Mouse (Mus musculus) mesoderm, embryonic 11.5 days (tissue): Measurements from ENCODE around the gene Pogk.
A peak's percentile ranks its signal among the peaks of the same experiment; 100 is the strongest.

ENCODE experiments used
- DNase-seq: peaks from one replicate; pipeline ENCODE4 v3.0.0-alpha.2; 2012; ENCODE audit warnings: low read depth, low spot score

Pogk gene

GRCm38 (mm10) chr1:166379630-166380231, 29.9 kb downstream of the Pogk start:
- peak; percentile 74 for DNase-seq

- peak; percentile 91 for DNase-seq
Observed at GRCm38 (mm10) chr1:166379013-166379629, 30.5 kb downstream of the Pogk start, which contains the start of gene Tada1. TSS of gene Tada1 (plus strand) at chr1:166379097.

DNA sequence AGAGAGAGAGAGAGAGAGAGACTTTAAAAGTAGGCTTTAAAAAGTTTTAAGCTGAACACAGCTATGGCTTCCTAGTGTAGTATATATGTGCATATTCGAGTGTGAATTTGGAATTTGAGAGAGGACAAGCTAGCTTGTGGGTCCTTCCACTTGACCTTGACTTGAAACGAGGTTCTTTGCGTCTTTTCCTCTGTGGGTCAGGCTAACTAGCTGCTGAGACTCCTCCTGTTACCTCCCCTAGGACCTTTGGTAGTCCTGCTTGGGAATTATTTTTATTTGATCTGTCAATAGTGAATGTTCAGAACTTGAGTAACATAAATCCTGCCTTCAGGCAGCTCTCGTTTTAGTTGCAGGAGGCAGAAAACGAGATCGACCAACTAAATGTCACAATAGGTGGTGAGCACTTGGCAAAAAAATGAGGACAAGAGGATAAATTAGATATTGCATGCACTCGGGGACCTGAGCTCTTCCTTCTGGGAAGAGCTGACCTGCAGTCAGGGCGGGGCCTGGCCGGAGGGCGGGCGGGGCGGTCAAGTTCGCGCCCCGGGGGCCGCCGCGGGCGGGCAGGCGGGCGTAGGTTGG, 31.1 kb downstream of the Pogk start:
- no peak for DNase-seq

GRCm38 (mm10) chr1:166377171-166377570, 32.5 kb downstream of the Pogk start:
- DNase-seq: no peak

- no peak for DNase-seq
Observed at GRCm38 (mm10) chr1:166363122-166363521, 46.5 kb downstream of the Pogk start.

- no peak for DNase-seq
Observed at GRCm38 (mm10) chr1:166362659-166363058, 47.0 kb downstream of the Pogk start.

DNA sequence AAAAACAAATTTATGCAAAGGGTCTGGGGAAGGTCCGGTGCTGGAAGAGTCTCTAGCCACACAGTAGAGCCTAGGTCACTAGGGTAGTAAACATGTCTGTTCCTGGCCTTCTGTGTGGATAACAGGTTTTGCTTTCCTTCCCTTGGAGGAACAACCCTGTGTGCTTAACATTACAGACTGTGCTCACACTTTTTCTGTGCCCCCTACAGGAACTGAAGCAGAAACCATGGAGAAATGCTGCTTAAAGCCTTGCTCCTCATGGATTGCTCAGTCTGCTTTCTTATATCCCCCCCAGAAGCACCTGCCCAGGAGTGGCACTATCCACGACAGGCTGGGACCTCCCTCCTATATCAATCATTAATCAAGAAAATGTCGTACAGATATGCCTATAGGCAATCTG, 47.8 kb downstream of the Pogk start:
- DNase-seq: no peak

DNA sequence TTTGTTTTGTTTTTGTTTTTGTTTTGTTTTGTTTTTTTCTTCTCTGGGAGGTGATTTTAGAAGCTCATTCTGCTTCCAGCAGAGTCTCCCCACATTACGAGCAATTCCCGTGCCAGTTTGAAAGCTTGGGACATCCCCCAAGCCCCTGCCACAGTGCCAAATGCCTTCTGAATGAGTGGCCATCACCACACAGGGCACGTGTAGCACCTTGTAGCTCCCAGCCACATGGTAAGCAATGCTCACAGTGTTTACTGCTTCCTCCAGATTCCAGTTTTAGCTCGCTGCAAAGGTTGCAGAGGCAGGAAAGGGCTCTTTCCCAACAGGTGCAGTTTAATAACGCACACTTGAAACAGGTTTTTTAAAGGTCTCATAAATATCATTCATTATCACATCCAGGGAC, 48.8 kb downstream of the Pogk start:
- no peak for DNase-seq

- peak; percentile 82 for DNase-seq
Observed at GRCm38 (mm10) chr1:166360157-166360855, 49.4 kb downstream of the Pogk start.

DNA sequence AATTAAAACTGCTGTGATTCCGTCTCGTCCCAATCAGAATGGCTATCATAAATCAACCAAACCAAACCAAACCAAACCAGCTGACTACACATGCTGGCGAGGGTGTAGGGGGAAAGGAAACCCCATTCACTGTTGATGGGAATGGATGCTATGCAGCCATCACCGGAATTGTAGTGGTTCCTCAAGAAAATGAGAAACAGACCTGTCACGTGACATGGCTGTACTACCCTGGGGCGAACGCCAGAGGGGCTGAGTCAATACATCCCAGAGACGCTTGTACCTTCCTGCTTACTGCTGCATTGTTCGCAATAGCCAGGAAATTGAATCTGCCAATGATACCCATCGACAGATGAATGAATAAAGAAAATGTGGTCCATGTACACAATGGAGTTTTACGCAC, 59.9 kb downstream of the Pogk start:
- DNase-seq: peak; percentile 71

DNA sequence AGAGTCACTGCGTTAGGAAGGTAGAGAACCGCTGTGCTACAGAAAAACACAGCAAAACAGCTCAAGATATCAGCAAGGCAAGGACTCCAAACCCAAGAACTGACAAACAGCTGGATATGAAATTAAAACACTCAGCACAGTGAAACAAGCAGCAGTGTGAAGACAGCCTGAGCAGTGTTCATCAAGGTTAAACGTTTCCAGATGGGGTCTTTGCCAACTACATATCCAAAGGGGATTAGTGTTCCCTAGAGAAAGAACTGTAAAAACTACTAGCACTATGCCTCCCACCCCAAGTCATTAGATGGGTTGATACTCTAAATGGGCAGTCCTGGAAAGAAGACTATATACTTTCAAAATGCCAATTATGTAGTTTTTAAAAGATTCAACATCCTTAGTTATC, 60.3 kb downstream of the Pogk start:
- peak; percentile 70 for DNase-seq

DNA sequence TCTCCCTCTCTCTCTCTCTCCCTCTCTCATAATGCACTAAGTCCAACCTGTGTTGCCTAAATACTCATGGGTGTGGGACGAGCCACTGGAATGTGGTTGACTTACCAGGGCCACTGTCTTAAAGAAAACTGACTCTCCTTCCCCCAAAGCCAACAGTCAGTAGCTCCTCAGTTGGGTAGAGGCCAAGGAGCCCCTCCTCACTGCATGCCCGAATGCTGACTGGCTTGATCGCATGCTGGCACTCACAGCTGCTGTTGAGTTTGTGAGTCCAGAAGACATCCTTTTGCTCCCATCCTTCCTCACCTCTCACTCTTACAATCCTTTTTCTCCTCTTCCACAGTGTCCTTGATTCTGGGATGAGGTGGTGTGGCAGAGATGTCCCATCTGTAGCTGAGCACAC, 62.8 kb downstream of the Pogk start:
- DNase-seq: no peak

DNA sequence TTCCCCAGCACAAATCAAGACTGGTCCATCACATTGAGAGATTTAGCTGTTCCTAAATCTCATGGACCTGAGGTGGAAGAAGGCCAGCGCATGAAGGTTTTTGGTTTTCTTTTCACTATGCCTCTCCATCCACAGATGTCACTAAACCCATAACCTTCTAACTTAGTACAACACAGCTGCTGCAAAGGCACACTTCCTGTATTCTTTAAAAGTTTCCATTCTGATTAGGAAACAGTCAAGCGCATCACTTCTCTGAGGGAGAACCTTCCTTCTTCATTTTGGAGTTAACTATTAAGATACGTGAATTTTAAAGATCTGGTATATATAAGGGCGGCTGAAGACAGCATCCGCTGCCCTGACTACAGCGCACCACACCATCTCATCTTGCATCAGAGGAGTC, 64.1 kb downstream of the Pogk start:
- no peak for DNase-seq

DNA sequence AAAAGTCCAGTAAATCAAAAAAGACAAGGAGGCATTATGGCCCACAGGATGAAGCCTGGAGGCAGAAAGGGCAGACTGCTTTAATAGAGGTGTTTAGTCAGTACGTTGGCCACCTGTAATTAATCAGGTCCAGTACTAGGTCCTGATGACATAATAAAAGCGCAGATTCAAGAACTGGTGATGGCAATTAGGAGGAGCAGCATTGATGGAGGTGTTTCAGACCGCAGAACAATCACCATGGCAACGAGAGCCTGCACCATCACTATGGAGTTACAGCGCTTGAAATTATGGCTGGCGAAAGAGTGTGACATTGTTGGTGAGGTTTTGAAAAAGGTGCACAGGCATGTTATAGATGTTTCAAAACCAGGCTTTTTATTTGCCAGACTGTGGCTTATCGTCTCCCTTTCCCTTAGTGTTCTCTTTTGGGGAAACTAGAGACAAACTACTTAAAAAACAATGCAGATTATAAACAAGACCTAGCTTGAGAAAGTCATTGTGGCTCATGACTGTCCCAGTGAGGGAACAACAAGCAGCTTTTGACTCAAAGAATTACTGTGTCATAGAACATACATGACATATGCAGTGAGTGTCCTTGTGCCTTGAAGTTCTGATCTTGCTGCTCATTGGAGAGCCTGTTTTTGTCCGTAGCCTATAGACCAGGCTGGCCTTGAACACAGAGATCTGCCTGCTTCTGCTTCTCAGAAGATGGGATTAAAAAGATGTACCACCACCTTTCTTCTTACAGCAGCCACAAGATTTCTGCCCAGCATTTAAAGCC, 65.2 kb downstream of the Pogk start:
- DNase-seq: peak; percentile 55

DNA sequence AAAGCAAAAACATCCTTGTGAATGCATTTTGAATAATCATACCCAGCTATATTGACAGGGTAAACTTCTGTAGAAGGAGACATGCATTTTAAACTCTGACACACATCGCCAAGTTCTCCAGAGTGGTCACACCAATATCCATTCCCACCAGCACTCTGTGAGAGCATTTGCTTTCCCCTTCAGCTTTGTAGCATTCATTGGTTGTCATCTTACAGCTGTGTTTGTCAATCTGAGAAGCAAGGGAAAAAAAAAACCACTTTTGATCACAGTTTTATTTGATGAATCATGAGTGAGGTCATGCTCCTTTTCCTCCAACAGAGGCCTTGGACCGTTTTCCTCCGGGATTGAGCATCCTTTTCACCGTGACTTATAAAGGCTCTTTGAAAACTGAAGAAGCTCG, 66.1 kb downstream of the Pogk start:
- DNase-seq: no peak

GRCm38 (mm10) chr1:166342539-166342938, 67.1 kb downstream of the Pogk start:
- no peak for DNase-seq

DNA sequence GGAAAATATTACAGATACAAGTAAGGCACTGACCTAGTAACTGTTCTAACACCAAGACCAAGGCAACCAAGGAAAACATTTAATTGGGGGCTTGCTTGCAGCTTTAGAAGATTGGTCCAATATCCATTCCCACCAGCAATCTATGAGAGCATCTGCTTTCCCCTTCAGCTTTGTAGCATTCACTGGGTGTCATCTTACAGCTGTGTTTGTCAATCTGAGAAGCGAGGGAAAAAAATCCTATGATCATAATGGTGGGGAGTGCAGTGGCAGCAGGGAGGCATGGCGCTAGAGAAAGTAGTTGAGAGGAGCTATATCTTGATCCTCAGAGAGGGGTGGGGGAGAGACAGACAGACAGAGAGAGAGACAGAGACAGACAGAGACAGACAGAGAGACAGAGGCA, 67.6 kb downstream of the Pogk start:
- no peak for DNase-seq

- DNase-seq: no peak
Observed at GRCm38 (mm10) chr1:166339110-166339509, 70.6 kb downstream of the Pogk start.
